In genomic region chr3:10681938-10682337, GRCm38 (mm10) we compare ENCODE assay signal across 21 mouse cellular contexts.
DNase-seq lines count a peak whose midpoint lies in the region; ATAC-seq and TF ChIP-seq lines count a peak whose summit lies in the region.
"Had no signal": no experiment of that assay in that cellular context is flagged by ENCODE, and none has a peak within 500 bp of the region (broad histone marks: within the 10 kb centered on the region; RNA-seq: fewer than 3 reads in every experiment).

No protein-coding gene starts in this region.

- no peak for TF ChIP-seq RAD21 in CH12.LX (IDR thresholded peaks at IDR 0.05; ENCODE audit: low read depth, low read length)

- dilution Hi-C loops in CH12.LX (cut with MboI; ENCODE audit: extremely low pct_ligation_motif_present, extremely low pct_unique_long_range_greater_than_20kb, low sequenced_read_pairs), result no loop called here

- no peak overlapping the region for H3K9ac ChIP-seq in CH12.LX (ENCODE audit: insufficient read depth, low read depth)
- H3K9ac ChIP-seq: embryonic facial prominence, embryonic 12.5 days; forebrain, embryonic 13.5 days; forebrain, embryonic 15.5 days; forebrain, postnatal 0 days had no signal

- H3K27ac ChIP-seq in CH12.LX (ENCODE audit: insufficient read depth, low read depth), result no peak overlapping the region
- H3K27ac ChIP-seq: embryonic facial prominence, embryonic 10.5 days; embryonic facial prominence, embryonic 12.5 days; forebrain, embryonic 13.5 days; forebrain, embryonic 15.5 days had no signal

- TF ChIP-seq POLR2A in CH12.LX (IDR thresholded peaks at IDR 0.05; ENCODE audit: low read depth, low read length), result no peak
- TF ChIP-seq POLR2A in brain, embryonic 14.5 days (IDR thresholded peaks at IDR 0.05; ENCODE audit: borderline replicate concordance, extremely low read depth, insufficient read depth, insufficient read length, poor library complexity, severe bottlenecking), result no peak
- no peak for TF ChIP-seq POLR2A in lung, adult 2 months (IDR thresholded peaks at IDR 0.05; ENCODE audit: borderline replicate concordance, extremely low read depth, low read depth, low read length)

- DNase-seq in CH12.LX (ENCODE audit: extremely low read depth), result no peak
- DNase-seq in brain, embryonic 14.5 days (ENCODE audit: low read depth), result peak; percentile 44
- peak; percentile 27 for DNase-seq in telencephalon, adult 2 months (ENCODE audit: low read depth, low spot score)
- DNase-seq in T-cell, adult 2 months (ENCODE audit: low spot score), result no peak
- DNase-seq in thymus, postnatal 0 days (ENCODE audit: low spot score), result no peak
- DNase-seq in lung, adult 2 months, result no peak
- DNase-seq: adrenal gland, adult 8-10 months; adrenal gland, postnatal 14 days; adrenal gland, postnatal 36 days; cerebellum, adult 11-12 months; cerebellum, adult 2 months; cerebellum, adult 9-10 months; cerebellum, postnatal 10 days; cerebellum, postnatal 25 days; forebrain, postnatal 0 days had no signal

- H3K4me3 ChIP-seq in CH12.LX (replicated peaks in 1 of 3; ENCODE audit: low read depth in 2 of 3, low read length in 2 of 3, poor library complexity in 1 of 3), result no peak overlapping the region
- no peak overlapping the region for H3K4me3 ChIP-seq in lung, adult 2 months (replicated peaks; ENCODE audit: extremely low read depth, low read depth, low read length)
- H3K4me3 ChIP-seq: embryonic facial prominence, embryonic 10.5 days; embryonic facial prominence, embryonic 12.5 days; forebrain, embryonic 13.5 days; forebrain, embryonic 15.5 days had no signal

- TF ChIP-seq EP300 in CH12.LX (IDR thresholded peaks at IDR 0.05; ENCODE audit: low read length), result peak; percentile 61; the same call in 1 of the 2 replicates

- H3K79me2 ChIP-seq in CH12.LX (replicated peaks; ENCODE audit: control insufficient read depth, extremely low read depth, insufficient read depth, poor library complexity, severe bottlenecking), result no peaks in the 10 kb centered on the region

- H3K4me1 ChIP-seq in CH12.LX (ENCODE audit: control insufficient read depth in 1 of 2, insufficient read depth in 2 of 2), result 0 out of 4 replicates have a peak, but pooled peaks cover 0 to 4% of the 10 kb centered on the region in 2 experiments
- no peaks in the 10 kb centered on the region for H3K4me1 ChIP-seq in lung, adult 2 months (ENCODE audit: control insufficient read depth, insufficient read depth, low read length)
- H3K4me1 ChIP-seq: embryonic facial prominence, embryonic 10.5 days had no signal

- H3K4me2 ChIP-seq in CH12.LX (ENCODE audit: insufficient read depth, low read depth, poor library complexity, severe bottlenecking), result no peak overlapping the region
- H3K4me2 ChIP-seq: embryonic facial prominence, embryonic 12.5 days; forebrain, embryonic 13.5 days; forebrain, embryonic 15.5 days had no signal

- ATAC-seq in CD4-positive, CD25-positive, alpha-beta regulatory T cell, adult 4 months, result peak; percentile 37
- ATAC-seq: activated CD4-positive, CD25-positive, alpha-beta regulatory T cell, adult 4 months; forebrain, embryonic 13.5 days; forebrain, embryonic 15.5 days; forebrain, postnatal 0 days had no signal

- H3K27me3 ChIP-seq in CH12.LX (replicated peaks), result no peaks in the 10 kb centered on the region
- H3K27me3 ChIP-seq: embryonic facial prominence, embryonic 12.5 days; forebrain, embryonic 13.5 days; forebrain, embryonic 15.5 days had no signal

- no peaks in the 10 kb centered on the region for H3K36me3 ChIP-seq in CH12.LX (replicated peaks in 1 of 2; ENCODE audit: control insufficient read depth in 1 of 2, insufficient read depth in 1 of 2, low read length in 1 of 2)
- H3K36me3 ChIP-seq: embryonic facial prominence, embryonic 10.5 days; embryonic facial prominence, embryonic 12.5 days; forebrain, embryonic 15.5 days had no signal

- no peak for TF ChIP-seq CTCF in CH12.LX (conservative IDR thresholded peaks at IDR 0.05 in 1 of 2, IDR thresholded peaks at IDR 0.05 in 1 of 2; ENCODE audit: low read depth in 2 of 2, low read length in 2 of 2)
- TF ChIP-seq CTCF in brain, embryonic 14.5 days (IDR thresholded peaks at IDR 0.05; ENCODE audit: borderline replicate concordance, extremely low read depth, insufficient read depth, insufficient read length), result no peak
- no peak for TF ChIP-seq CTCF in lung, adult 2 months (IDR thresholded peaks at IDR 0.05; ENCODE audit: insufficient read depth, low read length)

- no peaks in the 10 kb centered on the region for H3K9me3 ChIP-seq in CH12.LX (replicated peaks; ENCODE audit: low read length)
- H3K9me3 ChIP-seq: embryonic facial prominence, embryonic 10.5 days; embryonic facial prominence, embryonic 12.5 days; forebrain, embryonic 13.5 days; forebrain, embryonic 15.5 days had no signal

- in situ Hi-C loops in CH12.LX (cut with MboI; ENCODE audit: low pct_ligation_motif_present, low pct_unique_long_range_greater_than_20kb, low sequenced_read_pairs), result no loop called here

TF ChIP-seq in CH12.LX, 34 proteins besides CTCF, POLR2A, EP300 and RAD21:
- TF ChIP-seq SIN3A (IDR thresholded peaks at IDR 0.05; ENCODE audit: low read length) (no peak), SMC3 (IDR thresholded peaks at IDR 0.05; ENCODE audit: low read depth, low read length) (no peak), TCF12 (IDR thresholded peaks at IDR 0.05; ENCODE audit: low read depth, low read length) (no peak), ZC3H11A (IDR thresholded peaks at IDR 0.05; ENCODE audit: low read depth, low read length) (no peak), JUND (conservative IDR thresholded peaks at IDR 0.05; ENCODE audit: low read depth, low read length) (no peak), ZKSCAN1 (IDR thresholded peaks at IDR 0.05; ENCODE audit: borderline replicate concordance, low read depth, low read length) (peak; percentile 68), ELF1 (IDR thresholded peaks at IDR 0.05; ENCODE audit: low read depth, low read length) (no peak), ETS1 (conservative IDR thresholded peaks at IDR 0.05; ENCODE audit: low read depth, low read length) (no peak), IRF4 (IDR thresholded peaks at IDR 0.05; ENCODE audit: low read depth, low read length) (peak; percentile 51; the same call in 1 of the 2 replicates), USF2 (conservative IDR thresholded peaks at IDR 0.05; ENCODE audit: low read depth, low read length) (no peak), JUN (IDR thresholded peaks at IDR 0.05; ENCODE audit: insufficient read depth, low read depth, low read length) (no peak), USF1 (IDR thresholded peaks at IDR 0.05; ENCODE audit: low read depth, low read length) (no peak), RCOR1 (conservative IDR thresholded peaks at IDR 0.05; ENCODE audit: low read depth, low read length) (no peak), BHLHE40 (IDR thresholded peaks at IDR 0.05; ENCODE audit: low read depth, low read length) (no peak), MAZ (IDR thresholded peaks at IDR 0.05; ENCODE audit: low read depth, low read length) (no peak), ZNF384 (IDR thresholded peaks at IDR 0.05; ENCODE audit: low read depth, low read length) (no peak), MEF2A (IDR thresholded peaks at IDR 0.05; ENCODE audit: borderline replicate concordance, low read depth, low read length) (no peak)

Comparison
In these comparisons a context has a peak if more than half of its experiments do, and no peak if none do; other contexts are left out.
1. DNase-seq: peak in brain, embryonic 14.5 days (single experiment) and telencephalon, adult 2 months (single experiment); none in CH12.LX (single experiment), T-cell, adult 2 months (single experiment), thymus, postnatal 0 days (single experiment) and lung, adult 2 months (single experiment).